Mouse (Mus musculus): ENCODE results near the gene Zfp28. TPM values are rescaled to one million over a fixed set of nuclear protein-coding genes. Genes with fewer than 3 reads are reported as not detected.

Gene Zfp28
- polyA plus RNA-seq, 1 experiment: 2.9 TPM

- TF ChIP-seq POLR2A (IDR thresholded peaks at IDR 0.05; ENCODE audit: control insufficient read depth, low read depth, low read length): no peak
- TF ChIP-seq CTCF (IDR thresholded peaks at IDR 0.05; ENCODE audit: control insufficient read depth, insufficient read depth, insufficient replicate concordance, low read depth, low read length): no peak
- Histone ChIP-seq H3K4me1 (ENCODE audit: control insufficient read depth, insufficient read depth, low read length) (no peaks in the 10 kb centered on the region), H3K27ac (ENCODE audit: control insufficient read depth, insufficient read depth, low read depth, low read length) (no peak overlapping the region), H3K4me3 (ENCODE audit: control insufficient read depth, low read depth, low read length) (no peak overlapping the region), H3K36me3 (ENCODE audit: control insufficient read depth, insufficient read depth, low read length) (no peaks in the 10 kb centered on the region), H3K27me3 (ENCODE audit: control insufficient read depth, insufficient read depth, low read length) (no peaks in the 10 kb centered on the region)
These were observed 10.1 kb upstream of the Zfp28 start for GRCm38 (mm10) chr7:6372993-6373392.

- no peak overlapping the region for H3K4me3 ChIP-seq (ENCODE audit: control insufficient read depth, low read depth, low read length)
- H3K36me3 ChIP-seq (ENCODE audit: control insufficient read depth, insufficient read depth, low read length): no peaks in the 10 kb centered on the region
- peaks cover 5% of the 10 kb centered on the region for H3K4me1 ChIP-seq (ENCODE audit: control insufficient read depth, insufficient read depth, low read length)
- no peak overlapping the region for H3K27ac ChIP-seq (ENCODE audit: control insufficient read depth, insufficient read depth, low read depth, low read length)
- H3K27me3 ChIP-seq (ENCODE audit: control insufficient read depth, insufficient read depth, low read length): no peaks in the 10 kb centered on the region
- TF ChIP-seq CTCF (IDR thresholded peaks at IDR 0.05; ENCODE audit: control insufficient read depth, insufficient read depth, insufficient replicate concordance, low read depth, low read length) (no peak), POLR2A (IDR thresholded peaks at IDR 0.05; ENCODE audit: control insufficient read depth, low read depth, low read length) (no peak)
These were observed 4.7 kb upstream of the Zfp28 start for GRCm38 (mm10) chr7:6378441-6378840.

- no peak for TF ChIP-seq POLR2A (IDR thresholded peaks at IDR 0.05; ENCODE audit: control insufficient read depth, low read depth, low read length)
- no peak for TF ChIP-seq CTCF (IDR thresholded peaks at IDR 0.05; ENCODE audit: control insufficient read depth, insufficient read depth, insufficient replicate concordance, low read depth, low read length)
- Histone ChIP-seq H3K36me3 (ENCODE audit: control insufficient read depth, insufficient read depth, low read length) (no peaks in the 10 kb centered on the region), H3K27me3 (ENCODE audit: control insufficient read depth, insufficient read depth, low read length) (no peaks in the 10 kb centered on the region), H3K4me1 (ENCODE audit: control insufficient read depth, insufficient read depth, low read length) (peaks cover 10% of the 10 kb centered on the region), H3K4me3 (ENCODE audit: control insufficient read depth, low read depth, low read length) (no peak overlapping the region), H3K27ac (ENCODE audit: control insufficient read depth, insufficient read depth, low read depth, low read length) (no peak overlapping the region)
These were observed 1.7 kb upstream of the Zfp28 start for GRCm38 (mm10) chr7:6381431-6381830.

- no peak overlapping the region for H3K27ac ChIP-seq (ENCODE audit: control insufficient read depth, insufficient read depth, low read depth, low read length)
- peak overlapping the region; percentile 87; the same call in 1 of the 2 replicates for H3K4me3 ChIP-seq (ENCODE audit: control insufficient read depth, low read depth, low read length)
These were observed 916 bp downstream of the Zfp28 start for GRCm38 (mm10) chr7:6384011-6384410.

GRCm38 (mm10) chr7:6386995-6387394, 3.9 kb downstream of the Zfp28 start:
- Histone ChIP-seq H3K36me3 (ENCODE audit: control insufficient read depth, insufficient read depth, low read length) (no peaks in the 10 kb centered on the region; the same call in 1 of the 2 replicates), H3K4me1 (ENCODE audit: control insufficient read depth, insufficient read depth, low read length) (peaks cover 10% of the 10 kb centered on the region), H3K27ac (ENCODE audit: control insufficient read depth, insufficient read depth, low read depth, low read length) (no peak overlapping the region), H3K27me3 (ENCODE audit: control insufficient read depth, insufficient read depth, low read length) (no peaks in the 10 kb centered on the region), H3K4me3 (ENCODE audit: control insufficient read depth, low read depth, low read length) (peak overlapping the region; percentile 48)
- TF ChIP-seq POLR2A (IDR thresholded peaks at IDR 0.05; ENCODE audit: control insufficient read depth, low read depth, low read length): no peak
- no peak for TF ChIP-seq CTCF (IDR thresholded peaks at IDR 0.05; ENCODE audit: control insufficient read depth, insufficient read depth, insufficient replicate concordance, low read depth, low read length)

More at GRCm38 (mm10) chr7:6384011-6384410, 916 bp downstream of the Zfp28 start:
- TF ChIP-seq POLR2A (IDR thresholded peaks at IDR 0.05; ENCODE audit: control insufficient read depth, low read depth, low read length) (no peak), CTCF (IDR thresholded peaks at IDR 0.05; ENCODE audit: control insufficient read depth, insufficient read depth, insufficient replicate concordance, low read depth, low read length) (no peak)
- Histone ChIP-seq H3K36me3 (ENCODE audit: control insufficient read depth, insufficient read depth, low read length) (no peaks in the 10 kb centered on the region), H3K27me3 (ENCODE audit: control insufficient read depth, insufficient read depth, low read length) (no peaks in the 10 kb centered on the region), H3K4me1 (ENCODE audit: control insufficient read depth, insufficient read depth, low read length) (peaks cover 10% of the 10 kb centered on the region)

- Histone ChIP-seq H3K4me3 (ENCODE audit: control insufficient read depth, low read depth, low read length) (no peak overlapping the region; the same call in 1 of the 2 replicates), H3K27ac (ENCODE audit: control insufficient read depth, insufficient read depth, low read depth, low read length) (no peak overlapping the region), H3K4me1 (ENCODE audit: control insufficient read depth, insufficient read depth, low read length) (no peaks in the 10 kb centered on the region), H3K27me3 (ENCODE audit: control insufficient read depth, insufficient read depth, low read length) (no peaks in the 10 kb centered on the region), H3K36me3 (ENCODE audit: control insufficient read depth, insufficient read depth, low read length) (no peaks in the 10 kb centered on the region; the same call in 1 of the 2 replicates)
- no peak for TF ChIP-seq CTCF (IDR thresholded peaks at IDR 0.05; ENCODE audit: control insufficient read depth, insufficient read depth, insufficient replicate concordance, low read depth, low read length)
- no peak for TF ChIP-seq POLR2A (IDR thresholded peaks at IDR 0.05; ENCODE audit: control insufficient read depth, low read depth, low read length)
These were observed 5.9 kb downstream of the Zfp28 start for GRCm38 (mm10) chr7:6388971-6389370.

- Histone ChIP-seq H3K36me3 (ENCODE audit: control insufficient read depth, insufficient read depth, low read length) (no peaks in the 10 kb centered on the region; the same call in 1 of the 2 replicates), H3K4me1 (ENCODE audit: control insufficient read depth, insufficient read depth, low read length) (no peaks in the 10 kb centered on the region), H3K4me3 (ENCODE audit: control insufficient read depth, low read depth, low read length) (no peak overlapping the region), H3K27ac (ENCODE audit: control insufficient read depth, insufficient read depth, low read depth, low read length) (no peak overlapping the region), H3K27me3 (ENCODE audit: control insufficient read depth, insufficient read depth, low read length) (no peaks in the 10 kb centered on the region)
- TF ChIP-seq CTCF (IDR thresholded peaks at IDR 0.05; ENCODE audit: control insufficient read depth, insufficient read depth, insufficient replicate concordance, low read depth, low read length): no peak
- no peak for TF ChIP-seq POLR2A (IDR thresholded peaks at IDR 0.05; ENCODE audit: control insufficient read depth, low read depth, low read length)
These were observed 6.4 kb downstream of the Zfp28 start for GRCm38 (mm10) chr7:6389449-6389848.

Data from testis, adult 2 months (tissue).